ENCODE assay signal across 17 mouse cellular contexts in genomic region chr8:110990017-110990416, GRCm38 (mm10). TPM values are rescaled to one million over a fixed set of nuclear protein-coding genes. Genes with fewer than 3 reads are reported as not detected.
A peak's percentile ranks its signal among the peaks of the same experiment; 100 is the strongest.
DNase-seq lines count a peak whose midpoint lies in the region; ATAC-seq and TF ChIP-seq lines count a peak whose summit lies in the region.
"Had no signal": no experiment of that assay in that cellular context is flagged by ENCODE, and none has a peak within 500 bp of the region (broad histone marks: within the 10 kb centered on the region; RNA-seq: fewer than 3 reads in every experiment).

No protein-coding gene starts in this region.

- H3K27me3 ChIP-seq in heart, adult 2 months (ENCODE audit: control insufficient read depth, insufficient read depth, low read length) = no peaks in the 10 kb centered on the region
- no peaks in the 10 kb centered on the region for H3K27me3 ChIP-seq in heart, embryonic 10.5 days (ENCODE audit: insufficient read depth, poor library complexity, severe bottlenecking)
- no peaks in the 10 kb centered on the region for H3K27me3 ChIP-seq in lung, embryonic 16.5 days (ENCODE audit: control insufficient read depth, insufficient read depth, low read depth, low read length)
- no peaks in the 10 kb centered on the region for H3K27me3 ChIP-seq in midbrain, postnatal 0 days (ENCODE audit: insufficient read depth, low read length)
- H3K27me3 ChIP-seq: forebrain, embryonic 15.5 days; heart, embryonic 15.5 days; hindbrain, embryonic 15.5 days had no signal

- H3K4me1 ChIP-seq in heart, adult 2 months (ENCODE audit: control insufficient read depth, insufficient read depth, low read length) = no peaks in the 10 kb centered on the region
- H3K4me1 ChIP-seq in heart, embryonic 10.5 days = no peaks in the 10 kb centered on the region
- H3K4me1 ChIP-seq in lung, embryonic 16.5 days (replicated peaks; ENCODE audit: control insufficient read depth, insufficient read depth, low read length) = no peaks in the 10 kb centered on the region
- H3K4me1 ChIP-seq in lung, adult 2 months (ENCODE audit: control insufficient read depth, insufficient read depth, low read length) = no peaks in the 10 kb centered on the region
- H3K4me1 ChIP-seq in midbrain, postnatal 0 days (ENCODE audit: insufficient read depth, low read length) = no peaks in the 10 kb centered on the region
- H3K4me1 ChIP-seq: embryonic facial prominence, embryonic 10.5 days; forebrain, embryonic 15.5 days; heart, embryonic 15.5 days; hindbrain, embryonic 15.5 days had no signal

- H3K9ac ChIP-seq in heart, adult 2 months (ENCODE audit: low read depth, low read length) = no peak overlapping the region
- H3K9ac ChIP-seq in lung, embryonic 16.5 days (ENCODE audit: low read length) = no peak overlapping the region
- no peak overlapping the region for H3K9ac ChIP-seq in midbrain, postnatal 0 days (replicated peaks; ENCODE audit: low read length, poor library complexity, severe bottlenecking)
- H3K9ac ChIP-seq: forebrain, embryonic 15.5 days; heart, embryonic 15.5 days; hindbrain, embryonic 15.5 days had no signal

- no peak for TF ChIP-seq EP300 in heart, adult 2 months (IDR thresholded peaks at IDR 0.05; ENCODE audit: insufficient read depth, low read depth, low read length)

- 90% methylated on average over 9 of the region's 9 CpGs for WGBS in heart, adult 2 months
- 89% methylated on average over 9 of the region's 9 CpGs for WGBS in heart, embryonic 10.5 days
- 66% methylated on average over 9 of the region's 9 CpGs for WGBS in lung, embryonic 16.5 days
- WGBS in lung, adult 2 months = 71% methylated on average over 9 of the region's 9 CpGs
- WGBS in midbrain, postnatal 0 days = 93% methylated on average over 9 of the region's 9 CpGs

- H3K4me3 ChIP-seq in heart, adult 2 months = no peak overlapping the region
- no peak overlapping the region for H3K4me3 ChIP-seq in heart, embryonic 10.5 days
- H3K4me3 ChIP-seq in lung, embryonic 16.5 days (ENCODE audit: low read length) = no peak overlapping the region
- H3K4me3 ChIP-seq in lung, adult 2 months (replicated peaks; ENCODE audit: extremely low read depth, low read depth, low read length) = no peak overlapping the region
- no peak overlapping the region for H3K4me3 ChIP-seq in midbrain, postnatal 0 days (ENCODE audit: low read depth, low read length)
- H3K4me3 ChIP-seq: embryonic facial prominence, embryonic 10.5 days; forebrain, embryonic 15.5 days; heart, embryonic 15.5 days; hindbrain, embryonic 15.5 days had no signal

- no peak overlapping the region for H3K4me2 ChIP-seq in lung, embryonic 16.5 days (ENCODE audit: low read depth, low read length)
- H3K4me2 ChIP-seq in midbrain, postnatal 0 days (ENCODE audit: low read depth, low read length, poor library complexity, severe bottlenecking) = no peak overlapping the region
- H3K4me2 ChIP-seq: forebrain, embryonic 15.5 days; heart, embryonic 15.5 days; hindbrain, embryonic 15.5 days had no signal

- intact Hi-C loops in gastrocnemius, postnatal 36 days (cut with DNase I) = no loop called here
- intact Hi-C loops in heart, adult 2 months (cut with DNase I) = no loop called here

- no peaks in the 10 kb centered on the region; the same call in 1 of the 2 replicates for H3K36me3 ChIP-seq in heart, adult 2 months (ENCODE audit: control insufficient read depth, insufficient read depth, low read length)
- H3K36me3 ChIP-seq in heart, embryonic 10.5 days = peaks cover 85% of the 10 kb centered on the region
- H3K36me3 ChIP-seq in lung, embryonic 16.5 days (ENCODE audit: control insufficient read depth, insufficient read depth, low read length) = peaks cover 50% of the 10 kb centered on the region
- peaks cover 59% of the 10 kb centered on the region for H3K36me3 ChIP-seq in midbrain, postnatal 0 days (ENCODE audit: insufficient read depth, low read length)

- peak; percentile 47; the same call in 1 of the 2 replicates for ATAC-seq in lung, embryonic 16.5 days (ENCODE audit: low read depth)
- ATAC-seq in midbrain, postnatal 0 days (ENCODE audit: low FRiP score) = no peak
- ATAC-seq: forebrain, embryonic 15.5 days; intestine, embryonic 16.5 days had no signal

- peak; percentile 25 to 50 for DNase-seq in gastrocnemius, adult 8-10 months (ENCODE audit: low spot score in 2 of 2)
- DNase-seq in gastrocnemius, postnatal 36 days = no peak
- peak; percentile 30 to 52 for DNase-seq in heart, adult 2 months
- DNase-seq in heart, embryonic 10.5 days (ENCODE audit: low spot score) = no peak
- DNase-seq in lung, adult 2 months = no peak
- DNase-seq in midbrain, postnatal 0 days (ENCODE audit: low spot score) = no peak
- DNase-seq: adrenal gland, adult 8-10 months; adrenal gland, postnatal 36 days; cerebellum, adult 2 months; cerebellum, postnatal 10 days; kidney, adult 2 months had no signal

- H3K79me2 ChIP-seq in heart, adult 2 months (replicated peaks; ENCODE audit: control insufficient read depth, insufficient read depth, low read length) = 0 out of 2 replicates have a peak, but pooled peaks cover 2% of the 10 kb centered on the region

- no peaks in the 10 kb centered on the region for H3K9me3 ChIP-seq in heart, embryonic 10.5 days
- no peaks in the 10 kb centered on the region for H3K9me3 ChIP-seq in lung, embryonic 16.5 days (ENCODE audit: control insufficient read depth, low read length)
- no peaks in the 10 kb centered on the region for H3K9me3 ChIP-seq in midbrain, postnatal 0 days (ENCODE audit: low read length)
- H3K9me3 ChIP-seq: embryonic facial prominence, embryonic 10.5 days; forebrain, embryonic 15.5 days; heart, embryonic 15.5 days; hindbrain, embryonic 15.5 days had no signal

- TF ChIP-seq POLR2A in heart, adult 2 months (IDR thresholded peaks at IDR 0.05; ENCODE audit: insufficient read depth, low read depth, low read length) = no peak
- TF ChIP-seq POLR2A in lung, adult 2 months (IDR thresholded peaks at IDR 0.05; ENCODE audit: borderline replicate concordance, extremely low read depth, low read depth, low read length) = no peak

- H3K27ac ChIP-seq in heart, adult 2 months = peak overlapping the region; percentile 52
- H3K27ac ChIP-seq in heart, embryonic 10.5 days = no peak overlapping the region
- H3K27ac ChIP-seq in lung, embryonic 16.5 days (ENCODE audit: low read length) = peak overlapping the region; percentile 30; the same call in 1 of the 2 replicates
- H3K27ac ChIP-seq in midbrain, postnatal 0 days (ENCODE audit: low read depth, low read length) = no peak overlapping the region
- H3K27ac ChIP-seq: embryonic facial prominence, embryonic 10.5 days; forebrain, embryonic 15.5 days; heart, embryonic 15.5 days; hindbrain, embryonic 15.5 days had no signal

- TF ChIP-seq CTCF in heart, adult 2 months (IDR thresholded peaks at IDR 0.05) = no peak
- TF ChIP-seq CTCF in lung, adult 2 months (IDR thresholded peaks at IDR 0.05; ENCODE audit: insufficient read depth, low read length) = no peak
- no peak for TF ChIP-seq CTCF in midbrain, postnatal 0 days (IDR thresholded peaks at IDR 0.05)

RNA-seq across cellular contexts. Expression of gene Ddx19a, which starts 7.6 kb away (rescaled TPM):
- 10 to 100 TPM; 28.7 to 31.0 (median 29.5) TPM for total RNA-seq in gastrocnemius, adult 8-10 months (2022)
- 10 to 100 TPM; 23.2 to 28.6 TPM for total RNA-seq in gastrocnemius, postnatal 36 days (2021)
- total RNA-seq in heart, adult 2 months (2021) = 10 to 100 TPM; 31.7 to 34.8 TPM
- polyA plus RNA-seq in heart, adult 2 months (2012; rRNA removed) = 18.0 and 29.5 TPM in 2 replicates
- polyA plus RNA-seq in heart, embryonic 10.5 days (2016; fragmentation: Nextera tagmentation; extraction: Ambion mirVana) = 18.8 and 23.5 TPM in 2 replicates
- polyA plus RNA-seq in lung, embryonic 16.5 days (2015; fragmentation: Nextera tagmentation; extraction: Ambion mirVana) = 12.9 and 13.5 TPM in 2 replicates
- 16.3 and 21.0 TPM in 2 replicates for polyA plus RNA-seq in lung, adult 2 months (2012; rRNA removed)
- total RNA-seq in midbrain, postnatal 0 days (2014; rRNA removed) = 31.6 and 32.5 TPM in 2 replicates
- polyA plus RNA-seq in midbrain, postnatal 0 days (2015; fragmentation: Nextera tagmentation; extraction: Ambion mirVana) = 12.3 and 13.4 TPM in 2 replicates

RNA-seq across cellular contexts. Expression of gene Ddx19b, which starts 41.5 kb away (rescaled TPM):
- total RNA-seq in gastrocnemius, adult 8-10 months (2022) = 10 to 100 TPM; 12.2 to 15.2 (median 13.7) TPM
- total RNA-seq in gastrocnemius, postnatal 36 days (2021) = 10 to 100 TPM; 11.0 to 12.2 TPM
- 10 to 100 TPM; 10.3 TPM for total RNA-seq in heart, adult 2 months (2021)
- polyA plus RNA-seq in heart, adult 2 months (2012; rRNA removed) = 3.2 and 6.2 TPM in 2 replicates
- polyA plus RNA-seq in heart, embryonic 10.5 days (2016; fragmentation: Nextera tagmentation; extraction: Ambion mirVana) = 6.9 and 7.7 TPM in 2 replicates
- polyA plus RNA-seq in lung, embryonic 16.5 days (2015; fragmentation: Nextera tagmentation; extraction: Ambion mirVana) = 6.0 and 7.2 TPM in 2 replicates
- 2.4 and 4.9 TPM in 2 replicates for polyA plus RNA-seq in lung, adult 2 months (2012; rRNA removed)
- 11.0 and 14.7 TPM in 2 replicates for total RNA-seq in midbrain, postnatal 0 days (2014; rRNA removed)
- polyA plus RNA-seq in midbrain, postnatal 0 days (2015; fragmentation: Nextera tagmentation; extraction: Ambion mirVana) = 5.0 and 5.2 TPM in 2 replicates

RNA-seq across cellular contexts. Expression of gene Aars, which starts 42.9 kb away (rescaled TPM):
- total RNA-seq in gastrocnemius, adult 8-10 months (2022) = 10 to 100 TPM; 41.3 to 51.9 (median 48.3) TPM
- 10 to 100 TPM; 41.0 to 41.4 TPM for total RNA-seq in gastrocnemius, postnatal 36 days (2021)
- 10 to 100 TPM; 31.9 to 38.1 TPM for total RNA-seq in heart, adult 2 months (2021)
- 19.4 and 28.3 TPM in 2 replicates for polyA plus RNA-seq in heart, adult 2 months (2012; rRNA removed)
- polyA plus RNA-seq in heart, embryonic 10.5 days (2016; fragmentation: Nextera tagmentation; extraction: Ambion mirVana) = 62.9 and 72.4 TPM in 2 replicates
- 47.2 and 50.9 TPM in 2 replicates for polyA plus RNA-seq in lung, embryonic 16.5 days (2015; fragmentation: Nextera tagmentation; extraction: Ambion mirVana)
- polyA plus RNA-seq in lung, adult 2 months (2012; rRNA removed) = 20.0 and 28.7 TPM in 2 replicates
- 110 and 111 TPM in 2 replicates for total RNA-seq in midbrain, postnatal 0 days (2014; rRNA removed)
- 86.8 and 91.9 TPM in 2 replicates for polyA plus RNA-seq in midbrain, postnatal 0 days (2015; fragmentation: Nextera tagmentation; extraction: Ambion mirVana)

Comparison
In these comparisons a context has a peak if more than half of its experiments do, and no peak if none do; other contexts are left out.
1. DNase-seq: peak in gastrocnemius, adult 8-10 months (2 of 2) and heart, adult 2 months (2 of 2); none in gastrocnemius, postnatal 36 days (0 of 2), heart, embryonic 10.5 days (single experiment), lung, adult 2 months (single experiment) and midbrain, postnatal 0 days (single experiment).
2. H3K27ac ChIP-seq: peak in heart, adult 2 months (single experiment) and lung, embryonic 16.5 days (single experiment); none in heart, embryonic 10.5 days (single experiment) and midbrain, postnatal 0 days (single experiment).